In the genomic region with DNA sequence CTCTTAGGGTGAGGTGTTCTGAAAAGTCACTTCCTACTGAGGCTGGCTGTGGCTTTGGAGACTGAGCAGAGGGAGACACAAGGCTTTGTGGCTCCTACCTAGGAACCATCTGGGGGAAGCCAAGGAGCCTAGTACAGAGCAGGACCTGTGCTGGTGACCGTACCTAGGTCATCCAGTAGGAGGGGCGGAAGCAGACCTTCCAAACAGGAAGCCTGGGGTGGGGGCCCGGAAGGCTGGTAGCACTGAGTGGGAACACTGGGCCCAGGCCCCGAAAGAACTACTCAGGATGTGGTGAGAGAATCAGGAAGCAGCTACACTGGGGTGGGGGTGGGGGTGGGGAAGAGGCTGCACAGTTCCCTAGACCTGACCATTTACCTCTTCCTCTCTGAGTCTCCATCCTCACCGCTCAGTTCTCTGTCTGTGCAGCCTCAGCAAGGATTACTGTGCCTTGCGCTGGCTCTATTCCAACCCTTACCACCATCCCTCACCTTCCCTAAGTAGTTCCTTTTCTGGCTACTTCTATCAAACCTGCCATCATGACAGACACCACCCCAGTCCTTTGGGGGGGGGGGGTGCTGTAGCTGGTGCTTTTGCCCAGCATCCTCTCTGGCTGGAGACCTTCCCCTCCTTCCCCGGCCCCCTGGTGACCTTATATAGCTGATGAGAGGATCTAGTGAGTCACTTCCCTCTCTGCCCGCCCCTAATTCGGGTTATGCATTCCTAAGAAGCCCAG, we compare ENCODE assay signal across 8 mouse cellular contexts. TPM values are rescaled to one million over a fixed set of nuclear protein-coding genes. Genes with fewer than 3 reads are reported as not detected.
DNase-seq lines count a peak whose midpoint lies in the region; ATAC-seq and TF ChIP-seq lines count a peak whose summit lies in the region.

No protein-coding gene starts in this region.

- H3K9ac ChIP-seq in lung, postnatal 0 days (replicated peaks; ENCODE audit: low read depth), result peak overlapping the region; percentile 38; the same call in 1 of the 2 replicates

- TF ChIP-seq CTCF in layer of hippocampus, adult 2 months (conservative IDR thresholded peaks at IDR 0.05), result peak; percentile 32
- no peak for TF ChIP-seq CTCF in kidney, adult 2 months (conservative IDR thresholded peaks at IDR 0.05; ENCODE audit: insufficient read depth, insufficient read length, low read depth, low read length)
- peak; percentile 11; the same call in 1 of the 2 replicates for TF ChIP-seq CTCF in lung, postnatal 0 days (IDR thresholded peaks at IDR 0.05)
- TF ChIP-seq CTCF in cerebellum, adult 2 months (IDR thresholded peaks at IDR 0.05; ENCODE audit: borderline replicate concordance, insufficient read depth, low read depth, low read length), result no peak

- H3K9me3 ChIP-seq in lung, postnatal 0 days (ENCODE audit: low read length), result no peaks in the 10 kb centered on the region

- peak; percentile 47 for TF ChIP-seq EP300 in lung, postnatal 0 days (IDR thresholded peaks at IDR 0.05)

- H3K27ac ChIP-seq in layer of hippocampus, adult 2 months, result peak overlapping the region; percentile 85
- H3K27ac ChIP-seq in kidney, adult 2 months (ENCODE audit: insufficient read depth, low read depth, low read length), result peak overlapping the region; percentile 83
- H3K27ac ChIP-seq in lung, postnatal 0 days (ENCODE audit: low read length), result peak overlapping the region; percentile 90
- H3K27ac ChIP-seq in cerebellum, adult 2 months (ENCODE audit: insufficient read depth, low read length), result no peak overlapping the region

- no peaks in the 10 kb centered on the region for H3K36me3 ChIP-seq in kidney, adult 2 months (ENCODE audit: control insufficient read depth, insufficient read depth, low read length)
- H3K36me3 ChIP-seq in lung, postnatal 0 days (ENCODE audit: insufficient read depth, low read length), result no peaks in the 10 kb centered on the region

- peak overlapping the region; percentile 73 for H3K4me3 ChIP-seq in layer of hippocampus, adult 2 months
- H3K4me3 ChIP-seq in kidney, adult 2 months (ENCODE audit: insufficient read depth, low read depth, low read length), result peak overlapping the region; percentile 58
- peak overlapping the region; percentile 51 for H3K4me3 ChIP-seq in lung, postnatal 0 days (ENCODE audit: low read depth, low read length)
- no peak overlapping the region for H3K4me3 ChIP-seq in cerebellum, adult 2 months (replicated peaks; ENCODE audit: insufficient read depth, low read depth, low read length)

- ATAC-seq in lung, postnatal 0 days, result peak; percentile 72

- no peak for TF ChIP-seq POLR2A in kidney, adult 2 months (IDR thresholded peaks at IDR 0.05; ENCODE audit: low read depth, low read length)
- TF ChIP-seq POLR2A in cerebellum, adult 2 months (IDR thresholded peaks at IDR 0.05; ENCODE audit: borderline replicate concordance, insufficient read depth, low read length), result no peak

- WGBS in kidney, adult 2 months, result 50% methylated on average over 9 of the region's 9 CpGs
- 21% methylated on average over 9 of the region's 9 CpGs for WGBS in lung, postnatal 0 days
- 65% methylated on average over 9 of the region's 9 CpGs for WGBS in cerebellum, adult 2 months

- H3K4me1 ChIP-seq in kidney, adult 2 months (ENCODE audit: control insufficient read depth, insufficient read depth, low read length), result no peaks in the 10 kb centered on the region
- peaks cover 2% of the 10 kb centered on the region; the same call in 1 of the 2 replicates for H3K4me1 ChIP-seq in lung, postnatal 0 days (ENCODE audit: insufficient read depth, low read depth, low read length)
- H3K4me1 ChIP-seq in cerebellum, adult 2 months (ENCODE audit: control insufficient read depth, insufficient read depth, low read length), result peaks cover 3% of the 10 kb centered on the region; the same call in 1 of the 2 replicates

- H3K4me2 ChIP-seq in lung, postnatal 0 days (replicated peaks; ENCODE audit: low read depth, low read length), result peak overlapping the region; percentile 88

- H3K27me3 ChIP-seq in kidney, adult 2 months (replicated peaks; ENCODE audit: control insufficient read depth, insufficient read depth, low read length), result no peaks in the 10 kb centered on the region
- H3K27me3 ChIP-seq in lung, postnatal 0 days (replicated peaks; ENCODE audit: insufficient read depth, low read length), result no peaks in the 10 kb centered on the region
- H3K27me3 ChIP-seq in cerebellum, adult 2 months (ENCODE audit: control insufficient read depth, insufficient read depth, low read length), result no peaks in the 10 kb centered on the region

- DNase-seq in layer of hippocampus, adult 2 months (ENCODE audit: low spot score in 2 of 2), result no peak
- DNase-seq in layer of hippocampus, adult 9-10 months (ENCODE audit: low spot score), result no peak
- peak; percentile 70 to 81 for DNase-seq in adrenal gland, postnatal 36 days
- peak; percentile 82 for DNase-seq in heart, adult 8-10 months (ENCODE audit: low spot score)
- peak; percentile 81 for DNase-seq in kidney, adult 2 months
- peak; percentile 83 for DNase-seq in lung, postnatal 0 days (ENCODE audit: low spot score)
- peak; percentile 33 for DNase-seq in spleen, adult 12 weeks (ENCODE audit: low spot score)
- DNase-seq in cerebellum, adult 2 months, result no peak

RNA-seq across cellular contexts. Expression of gene Ppp1r18, which starts 4.9 kb away (rescaled TPM):
- total RNA-seq in layer of hippocampus, adult 2 months (2021), result 1 to 10 TPM; 8.7 to 9.8 TPM
- total RNA-seq in adrenal gland, postnatal 36 days (2021), result 10 to 100 TPM; 26.1 to 35.1 TPM
- 10 to 100 TPM; 10.5 to 13.5 (median 11.8) TPM for total RNA-seq in heart, adult 8-10 months (2022)
- polyA plus RNA-seq in kidney, adult 2 months (2012; rRNA removed), result 12.4 and 17.8 TPM in 2 replicates
- polyA plus RNA-seq in lung, postnatal 0 days (2015; fragmentation: Nextera tagmentation; extraction: Ambion mirVana), result 23.4 and 25.4 TPM in 2 replicates
- 8.7 and 9.7 TPM in 2 replicates for polyA plus RNA-seq in cerebellum, adult 2 months (2012; rRNA removed)

RNA-seq across cellular contexts. Expression of gene Nrm, which starts 9.2 kb away (rescaled TPM):
- 1 to 10 TPM; 1.7 to 1.8 TPM for total RNA-seq in layer of hippocampus, adult 2 months (2021)
- 1 to 10 TPM; 6.7 to 7.5 TPM for total RNA-seq in adrenal gland, postnatal 36 days (2021)
- 1 to 10 TPM; 1.7 to 2.9 (median 1.8) TPM for total RNA-seq in heart, adult 8-10 months (2022)
- 4.0 and 6.3 TPM in 2 replicates for polyA plus RNA-seq in kidney, adult 2 months (2012; rRNA removed)
- polyA plus RNA-seq in lung, postnatal 0 days (2015; fragmentation: Nextera tagmentation; extraction: Ambion mirVana), result 21.4 and 22.9 TPM in 2 replicates
- polyA plus RNA-seq in cerebellum, adult 2 months (2012; rRNA removed), result 8.6 and 12.0 TPM in 2 replicates

RNA-seq across cellular contexts. Expression of gene Dhx16, which starts 9.3 kb away (rescaled TPM):
- 10 to 100 TPM; 28.1 to 31.3 TPM for total RNA-seq in layer of hippocampus, adult 2 months (2021)
- total RNA-seq in adrenal gland, postnatal 36 days (2021), result 10 to 100 TPM; 37.5 to 40.8 TPM
- total RNA-seq in heart, adult 8-10 months (2022), result 10 to 100 TPM; 18.7 to 20.8 (median 20.1) TPM
- 50.1 and 65.0 TPM in 2 replicates for polyA plus RNA-seq in kidney, adult 2 months (2012; rRNA removed)
- 22.3 and 25.8 TPM in 2 replicates for polyA plus RNA-seq in lung, postnatal 0 days (2015; fragmentation: Nextera tagmentation; extraction: Ambion mirVana)
- polyA plus RNA-seq in cerebellum, adult 2 months (2012; rRNA removed), result 52.2 and 57.4 TPM in 2 replicates

RNA-seq across cellular contexts. Expression of gene 2310061I04Rik, which starts 26.9 kb away (rescaled TPM):
- total RNA-seq in layer of hippocampus, adult 2 months (2021), result 10 to 100 TPM; 53.4 to 62.4 TPM
- total RNA-seq in adrenal gland, postnatal 36 days (2021), result 10 to 100 TPM; 47.0 to 49.4 TPM
- total RNA-seq in heart, adult 8-10 months (2022), result 100 to 1,000 TPM in 3 of 4 experiments, 10 to 100 TPM in 1; 85.5 to 115 (median 106) TPM
- 118 and 132 TPM in 2 replicates for polyA plus RNA-seq in kidney, adult 2 months (2012; rRNA removed)
- polyA plus RNA-seq in lung, postnatal 0 days (2015; fragmentation: Nextera tagmentation; extraction: Ambion mirVana), result 15.9 and 18.5 TPM in 2 replicates
- polyA plus RNA-seq in cerebellum, adult 2 months (2012; rRNA removed), result 161 and 173 TPM in 2 replicates

RNA-seq across cellular contexts. Expression of gene Mdc1, which starts 29.0 kb away (rescaled TPM):
- 10 to 100 TPM; 16.9 to 18.4 TPM for total RNA-seq in layer of hippocampus, adult 2 months (2021)
- 10 to 100 TPM; 18.3 to 18.7 TPM for total RNA-seq in adrenal gland, postnatal 36 days (2021)
- 10 to 100 TPM; 11.5 to 12.8 (median 12.0) TPM for total RNA-seq in heart, adult 8-10 months (2022)
- polyA plus RNA-seq in kidney, adult 2 months (2012; rRNA removed), result 5.7 TPM in 2 replicates
- 2.8 and 3.1 TPM in 2 replicates for polyA plus RNA-seq in lung, postnatal 0 days (2015; fragmentation: Nextera tagmentation; extraction: Ambion mirVana)
- polyA plus RNA-seq in cerebellum, adult 2 months (2012; rRNA removed), result 12.1 and 16.1 TPM in 2 replicates

Comparison
In these comparisons a context has a peak if more than half of its experiments do, and no peak if none do; other contexts are left out.
1. DNase-seq: peak in adrenal gland, postnatal 36 days (2 of 2), heart, adult 8-10 months (single experiment), kidney, adult 2 months (single experiment), lung, postnatal 0 days (single experiment) and spleen, adult 12 weeks (single experiment); none in layer of hippocampus, adult 2 months (0 of 2), layer of hippocampus, adult 9-10 months (single experiment) and cerebellum, adult 2 months (0 of 2).
2. CTCF ChIP-seq: peak in layer of hippocampus, adult 2 months (single experiment) and lung, postnatal 0 days (single experiment); none in kidney, adult 2 months (single experiment) and cerebellum, adult 2 months (single experiment).